In the genomic region with DNA sequence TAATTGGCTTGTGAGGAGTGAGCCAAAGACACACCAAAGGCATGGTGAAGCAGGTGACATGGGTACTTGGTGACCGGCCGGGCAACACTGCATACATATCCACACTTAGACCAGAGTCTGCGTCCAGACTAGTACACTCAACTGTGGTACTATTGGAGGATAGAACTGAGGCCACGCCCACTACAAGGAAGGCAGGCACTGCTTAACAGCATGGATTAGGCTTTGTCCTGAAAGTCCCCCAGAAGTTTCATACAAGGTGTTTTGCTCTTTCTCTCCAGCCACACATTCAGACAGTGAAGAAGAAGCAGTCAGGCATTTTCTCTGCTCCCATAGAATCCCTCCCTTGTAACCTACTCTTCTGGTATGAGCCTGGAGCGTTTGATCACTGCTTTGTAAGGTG, we compare ENCODE assay signal across 8 mouse cellular contexts. TPM values are rescaled to one million over a fixed set of nuclear protein-coding genes. Genes with fewer than 3 reads are reported as not detected.
DNase-seq lines count a peak whose midpoint lies in the region; TF ChIP-seq lines count a peak whose summit lies in the region.

No protein-coding gene starts in this region.

- peak overlapping the region; percentile 85 to 95 for H3K4me3 ChIP-seq in ES-E14 (ENCODE audit: insufficient read depth in 1 of 2, low read depth in 1 of 2, low read length in 2 of 2, poor library complexity in 1 of 2, severe bottlenecking in 1 of 2)
- peak overlapping the region; percentile 89 for H3K4me3 ChIP-seq in brown adipose tissue, adult 24 weeks (ENCODE audit: insufficient read depth, low read depth, low read length)

- H3K9me3 ChIP-seq in ES-E14 (ENCODE audit: control insufficient read depth, insufficient read depth, low read depth, low read length) = no peaks in the 10 kb centered on the region

- H3K36me3 ChIP-seq in ES-E14 (ENCODE audit: control insufficient read depth, insufficient read depth, low read length, poor library complexity, severe bottlenecking) = peaks cover 7% of the 10 kb centered on the region

- intact Hi-C loops in heart, postnatal 10 days (cut with DNase I) = no loop called here

- H3K4me1 ChIP-seq in ES-E14 (ENCODE audit: control insufficient read depth in 2 of 2, insufficient read depth in 2 of 2, low read length in 2 of 2, poor library complexity in 1 of 2) = peaks cover 0 to 7% of the 10 kb centered on the region in 2 experiments; a peak in 2 of 4 replicates
- peaks cover 2% of the 10 kb centered on the region; the same call in 1 of the 2 replicates for H3K4me1 ChIP-seq in brown adipose tissue, adult 24 weeks (ENCODE audit: control insufficient read depth, insufficient read depth, insufficient read length, low read length)

- peak overlapping the region; percentile 98; the same call in 1 of the 2 replicates for H3K9ac ChIP-seq in ES-E14 (ENCODE audit: insufficient read depth, low read depth, low read length, poor library complexity, severe bottlenecking)

- no peak overlapping the region; the same call in 1 of the 2 replicates for H3K27ac ChIP-seq in ES-E14 (ENCODE audit: insufficient read depth, low read depth, low read length, poor library complexity, severe bottlenecking)
- H3K27ac ChIP-seq in brown adipose tissue, adult 24 weeks (replicated peaks; ENCODE audit: low read depth, low read length) = no peak overlapping the region

- in situ Hi-C loops in ES-E14 (cut with MboI; ENCODE audit: low sequenced_read_pairs in 2 of 2, unreplicated experiment in 2 of 2) = no loop called here

- peak; percentile 56 for DNase-seq in ES-E14 (ENCODE audit: low read depth, low spot score)
- peak; percentile 37 for DNase-seq in fibroblast of lung, adult 2 months (ENCODE audit: low read depth)
- peak; percentile 68 to 69 for DNase-seq in heart, postnatal 10 days
- DNase-seq in kidney, postnatal 36 days = peak; percentile 77 to 79
- peak; percentile 54 for DNase-seq in lung, postnatal 14 days
- peak; percentile 73 for DNase-seq in retina, postnatal 1 day
- peak; percentile 40 for DNase-seq in urinary bladder, postnatal 25 days (ENCODE audit: low spot score)

TF ChIP-seq in ES-E14, 5 proteins besides CTCF, POLR2A, EP300 and RAD21:
- TF ChIP-seq MAFK (IDR thresholded peaks at IDR 0.05; ENCODE audit: insufficient read depth, low read depth, low read length) = no peak
- TF ChIP-seq HCFC1 (IDR thresholded peaks at IDR 0.05; ENCODE audit: borderline replicate concordance, insufficient read depth, low read length) = no peak
- no peak for TF ChIP-seq CHD2 (IDR thresholded peaks at IDR 0.05; ENCODE audit: low read depth, low read length)
- no peak for TF ChIP-seq ZC3H11A (IDR thresholded peaks at IDR 0.05; ENCODE audit: borderline replicate concordance, low read depth, low read length)
- TF ChIP-seq ZNF384 (IDR thresholded peaks at IDR 0.05; ENCODE audit: low read depth, low read length) = no peak

RNA-seq across cellular contexts. Expression of a gene that starts 1.2 kb away (rescaled TPM):
- total RNA-seq in ES-E14 (2012; rRNA removed) = 34.9 and 55.5 TPM in 2 replicates
- 57.3 and 70.6 TPM in 2 replicates for polyA plus RNA-seq in brown adipose tissue, adult 24 weeks (2012; ENCODE audit: insufficient read depth, insufficient read length, missing spikeins)
- 10 to 100 TPM; 30.4 to 31.5 TPM for total RNA-seq in heart, postnatal 10 days (2021)

RNA-seq across cellular contexts. Expression of a gene that starts 9.9 kb away (rescaled TPM):
- 65.4 and 78.8 TPM in 2 replicates for total RNA-seq in ES-E14 (2012; rRNA removed)
- polyA plus RNA-seq in brown adipose tissue, adult 24 weeks (2012; ENCODE audit: insufficient read depth, insufficient read length, missing spikeins) = 29.1 and 31.1 TPM in 2 replicates
- total RNA-seq in heart, postnatal 10 days (2021) = 10 to 100 TPM; 16.1 to 17.2 TPM

RNA-seq across cellular contexts. Expression of a gene that starts 45.3 kb away (rescaled TPM):
- total RNA-seq in ES-E14 (2012; rRNA removed) = 108 and 126 TPM in 2 replicates
- 25.7 and 31.6 TPM in 2 replicates for polyA plus RNA-seq in brown adipose tissue, adult 24 weeks (2012; ENCODE audit: insufficient read depth, insufficient read length, missing spikeins)
- total RNA-seq in heart, postnatal 10 days (2021) = 10 to 100 TPM; 41.9 to 64.2 TPM
